Mouse (Mus musculus) testis, adult 2 months (tissue): ENCODE measurements around the gene Cat.

Experiments
- CTCF ChIP-seq: fragments of 200-500 bp; IDR thresholded peaks from 2 replicates; pipeline ENCODE4 v1.5.1; 2012; ENCODE audit warnings: low read depth, mild to moderate bottlenecking, inconsistent platforms, low read length, moderate library complexity; ENCODE audit not compliant: control insufficient read depth, insufficient read depth, insufficient replicate concordance
- POLR2A ChIP-seq: fragments of 200-500 bp; IDR thresholded peaks from 2 replicates; pipeline ENCODE4 v1.6.1; 2012; ENCODE audit warnings: low read depth, mild to moderate bottlenecking, inconsistent platforms, low read length, moderate library complexity; ENCODE audit not compliant: control insufficient read depth

DNA sequence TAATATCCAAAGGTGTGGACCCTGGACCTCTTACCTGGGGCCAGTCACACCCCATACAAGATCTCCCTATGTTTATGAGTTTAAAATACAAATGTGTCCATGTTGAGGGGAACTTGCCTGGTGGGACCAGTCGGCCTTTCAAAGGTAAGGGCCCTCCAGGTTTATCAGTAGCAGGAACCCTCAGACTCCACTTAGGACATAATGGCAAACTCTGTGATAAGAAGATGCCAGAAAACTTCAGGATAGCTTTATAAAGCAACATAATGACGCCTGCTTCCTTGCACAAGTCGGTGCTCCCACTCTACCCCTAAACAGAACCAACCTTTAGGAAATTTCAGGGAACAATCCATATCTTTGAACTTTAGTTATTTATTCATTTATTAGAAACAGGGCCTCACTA is 69.2 kb downstream of the Cat start:
- no peak for TF ChIP-seq CTCF
- no peak for TF ChIP-seq POLR2A
